Mouse (Mus musculus) kidney, postnatal 36 days (tissue): ENCODE measurements around the gene Mapk10.
A peak's percentile ranks its signal among the peaks of the same experiment; 100 is the strongest.

Experiments
- DNase-seq, 2 experiments: peaks; one replicate each; pipeline ENCODE4 v3.0.0; 2021 to 2022; ENCODE audit warnings: mixed read lengths in 2 of 2

The Mapk10 gene

GRCm38 (mm10) chr5:103211101-103211848, at the start of gene Mapk10:
Gene Mapk10 (minus strand): TSS chr5:103211334.
- peak; percentile 46 to 66 for DNase-seq

DNA sequence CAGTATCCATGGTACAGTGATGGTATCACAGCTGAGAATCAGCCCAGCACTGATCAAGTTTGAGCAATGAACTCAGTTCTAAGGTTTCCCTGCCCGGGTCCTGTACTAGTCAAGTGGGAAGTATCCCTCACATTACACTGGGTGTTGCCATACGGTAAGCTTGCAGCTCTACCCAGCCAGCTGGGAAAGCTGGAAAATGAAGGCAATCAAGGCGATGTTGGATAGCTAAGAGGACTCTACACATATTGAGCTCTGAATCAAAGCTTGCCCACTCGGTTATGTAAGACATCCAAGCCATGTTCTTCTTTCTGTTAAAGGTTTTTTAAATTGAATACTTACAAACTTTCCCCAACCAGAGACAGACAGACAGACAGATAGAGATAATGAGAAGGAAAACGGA, 45.0 kb upstream of the Mapk10 start:
- DNase-seq: no peak

DNA sequence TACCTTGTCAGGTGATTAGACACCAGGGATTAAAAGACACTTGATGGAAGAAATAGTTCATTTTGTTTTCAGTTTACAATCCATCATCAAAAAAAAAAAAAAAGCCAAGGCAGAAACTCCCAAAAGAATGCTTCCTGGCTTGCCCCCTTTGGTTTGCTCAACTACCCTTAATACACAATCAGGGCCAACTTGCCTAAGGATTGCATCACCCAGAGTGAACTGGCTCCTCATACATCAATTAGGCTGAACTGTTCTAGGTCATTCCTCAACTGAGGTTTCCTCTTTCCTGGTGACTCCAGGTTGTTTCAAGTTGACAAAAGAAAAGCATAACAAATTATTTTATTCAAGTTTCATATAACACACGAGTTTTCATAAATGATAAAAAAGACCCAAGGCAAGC, 31.3 kb upstream of the Mapk10 start:
- DNase-seq: no peak

DNA sequence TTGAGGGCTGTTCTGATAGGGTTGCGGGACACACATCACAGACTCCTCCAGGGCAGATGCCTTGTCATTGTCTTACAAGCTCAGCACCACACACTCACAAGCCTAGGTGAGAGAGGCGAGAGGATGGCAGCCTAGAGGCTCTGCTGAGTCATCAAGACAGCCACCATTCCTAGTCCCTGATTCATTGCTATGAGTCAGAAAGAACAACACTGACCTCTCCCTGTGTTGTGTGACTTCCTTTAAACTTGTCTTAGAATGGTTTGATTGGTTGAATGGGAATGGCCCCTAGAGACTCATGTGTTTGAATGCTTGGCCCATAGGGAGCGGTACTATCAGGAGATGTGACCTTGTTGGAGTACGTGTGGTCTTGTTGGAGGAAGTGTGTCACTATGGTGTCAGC, 20.7 kb upstream of the Mapk10 start:
- no peak for DNase-seq

DNA sequence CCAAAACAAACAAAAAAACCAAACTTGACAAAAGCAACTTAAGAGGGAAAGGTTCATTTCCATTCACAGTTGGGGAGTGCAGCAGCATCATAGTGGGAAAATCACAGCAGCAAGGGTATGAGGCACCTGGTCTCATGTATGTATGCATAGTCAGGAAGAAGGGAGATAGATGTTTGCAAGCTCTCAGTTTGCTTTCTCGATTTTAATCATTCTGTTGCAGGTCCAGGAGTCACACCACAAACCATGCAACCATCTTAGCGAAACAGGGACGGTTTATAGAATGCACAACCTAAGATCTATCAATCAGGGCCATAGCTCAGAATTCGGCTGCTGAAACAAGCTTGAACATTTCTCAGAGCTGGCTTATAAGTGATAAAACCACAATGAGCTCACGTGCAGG, 19.2 kb upstream of the Mapk10 start:
- no peak for DNase-seq

DNA sequence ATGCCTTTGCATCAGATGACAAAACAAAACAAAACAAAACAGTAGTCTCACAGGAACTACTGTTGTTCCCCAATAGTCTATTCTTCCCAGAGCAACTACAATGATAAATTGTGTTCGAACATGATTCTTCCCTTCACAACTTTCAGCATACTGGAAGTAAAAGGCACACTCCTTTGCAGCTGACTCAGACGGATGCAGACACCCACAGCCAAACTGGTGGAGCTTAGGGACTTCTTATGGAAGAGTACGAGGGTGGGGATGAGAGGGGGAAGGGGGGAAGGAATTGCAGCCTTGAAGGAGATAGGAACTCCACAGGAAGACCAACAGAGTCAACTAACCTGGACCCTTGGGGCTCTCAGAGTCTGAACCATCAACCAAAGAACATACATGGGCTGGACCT, 18.2 kb upstream of the Mapk10 start:
- no peak for DNase-seq

- no peak for DNase-seq
Observed at GRCm38 (mm10) chr5:103221997-103222396, 10.9 kb upstream of the Mapk10 start.

DNA sequence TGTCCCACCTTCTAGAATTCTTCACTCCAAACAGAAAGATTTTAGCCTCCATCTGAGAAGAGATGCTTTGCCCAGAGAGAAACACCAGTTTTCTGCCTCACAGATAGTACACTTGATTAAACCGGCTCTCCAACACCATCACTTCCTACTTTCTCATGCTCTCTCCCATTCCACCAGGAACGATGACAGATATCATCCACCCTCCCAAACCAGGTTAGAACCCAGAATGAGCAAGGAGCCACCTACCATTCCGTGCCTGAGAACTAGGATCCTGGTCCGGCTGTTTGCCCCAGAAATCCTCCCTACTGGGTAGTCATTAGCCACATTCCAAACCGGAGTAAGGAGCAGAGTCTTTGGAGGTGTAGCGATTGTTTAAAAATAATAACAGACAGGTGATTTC, 490 bp downstream of the Mapk10 start:
- no peak for DNase-seq

GRCm38 (mm10) chr5:103210018-103210417, 1.1 kb downstream of the Mapk10 start:
- peak; percentile 6 to 19 for DNase-seq

DNA sequence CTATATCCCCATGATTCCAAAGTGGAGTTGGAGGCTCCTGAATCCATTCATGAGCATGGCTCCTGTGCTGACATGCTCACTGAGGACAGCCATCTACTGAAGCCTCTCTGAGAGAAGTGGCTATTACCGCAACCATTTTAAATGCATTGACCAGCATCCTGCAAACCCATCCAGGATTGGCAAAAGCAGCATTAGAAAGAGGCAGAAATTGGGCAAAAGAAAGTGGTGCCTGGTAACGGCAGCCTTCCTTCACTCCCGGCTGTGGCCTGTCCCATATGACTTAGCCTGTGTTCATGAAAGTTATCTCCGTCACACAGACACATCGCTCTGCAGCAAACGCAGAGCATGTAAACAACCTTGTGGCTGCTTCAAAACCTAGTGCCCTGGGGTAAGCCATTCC, 1.6 kb downstream of the Mapk10 start:
- DNase-seq: no peak

- no peak for DNase-seq
Observed at GRCm38 (mm10) chr5:103208869-103209268, 2.3 kb downstream of the Mapk10 start.

- DNase-seq: no peak
Observed at GRCm38 (mm10) chr5:103208021-103208511, 3.1 kb downstream of the Mapk10 start.

DNA sequence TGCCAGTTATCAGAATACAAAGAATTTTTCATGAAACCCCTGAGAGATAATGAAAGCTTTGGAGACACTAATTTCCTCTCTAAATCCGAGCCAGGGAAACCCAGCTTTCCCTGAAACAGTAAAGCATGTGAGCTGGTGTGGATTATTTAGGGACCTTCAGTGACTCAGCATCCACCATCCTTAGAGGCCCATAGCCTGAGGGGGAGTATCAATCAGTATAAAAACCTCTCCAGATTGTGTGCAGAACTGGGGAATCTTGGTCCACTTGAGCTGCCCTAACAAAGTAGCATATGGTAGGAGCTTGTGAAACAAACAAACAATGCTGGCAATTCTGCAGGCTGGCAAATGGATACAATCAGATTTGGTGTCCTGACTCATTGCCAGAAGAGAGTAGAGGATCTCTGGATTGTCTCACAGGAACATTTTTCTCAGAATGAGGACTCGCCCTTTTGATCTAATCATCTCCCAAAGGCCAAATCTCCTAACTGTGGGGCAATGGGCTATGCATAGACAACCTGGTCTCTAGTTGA, 13.3 kb downstream of the Mapk10 start:
- DNase-seq: no peak

GRCm38 (mm10) chr5:103194549-103194948, 16.6 kb downstream of the Mapk10 start:
- DNase-seq: no peak

GRCm38 (mm10) chr5:103193700-103194099, 17.4 kb downstream of the Mapk10 start:
- peak in 1 of 2 experiments; percentile 4 for DNase-seq

DNA sequence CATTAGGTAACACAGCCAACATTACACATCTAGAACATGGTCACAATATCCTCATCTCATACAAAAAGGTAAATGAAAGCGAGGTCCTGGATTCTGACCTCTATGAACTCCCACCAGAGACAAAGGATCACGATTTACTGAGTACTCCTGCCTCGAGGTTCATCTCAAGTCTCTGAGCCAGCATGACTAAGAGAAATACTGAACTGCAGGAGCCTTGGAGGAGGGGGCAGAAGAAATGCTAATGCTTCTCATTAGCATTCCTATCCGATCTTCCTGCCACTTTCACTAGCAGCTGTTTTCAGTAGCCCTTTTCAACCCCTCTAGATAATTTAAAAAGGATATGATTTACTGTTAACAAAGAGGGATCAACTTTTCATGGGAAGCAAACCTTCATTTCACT, 19.6 kb downstream of the Mapk10 start:
- no peak for DNase-seq

DNA sequence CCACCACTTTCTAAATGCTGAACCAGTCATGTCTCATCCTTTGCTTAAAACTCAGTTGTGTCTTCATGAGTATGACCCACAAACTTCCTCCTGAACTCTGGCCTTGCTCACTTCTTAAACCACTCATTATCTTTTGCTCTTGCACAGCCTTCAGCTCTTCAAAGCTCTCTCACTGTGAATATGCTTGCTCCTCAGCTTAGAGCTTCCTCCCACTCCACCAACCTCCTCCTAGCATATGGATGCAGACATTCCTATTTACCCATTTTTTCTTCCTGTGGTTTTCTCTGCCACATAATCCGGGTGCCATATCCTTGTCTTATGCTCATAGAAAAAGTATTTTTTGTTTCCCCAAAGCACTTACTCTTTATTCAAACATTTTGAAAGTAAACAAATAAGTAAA, 26.9 kb downstream of the Mapk10 start:
- no peak for DNase-seq

DNA sequence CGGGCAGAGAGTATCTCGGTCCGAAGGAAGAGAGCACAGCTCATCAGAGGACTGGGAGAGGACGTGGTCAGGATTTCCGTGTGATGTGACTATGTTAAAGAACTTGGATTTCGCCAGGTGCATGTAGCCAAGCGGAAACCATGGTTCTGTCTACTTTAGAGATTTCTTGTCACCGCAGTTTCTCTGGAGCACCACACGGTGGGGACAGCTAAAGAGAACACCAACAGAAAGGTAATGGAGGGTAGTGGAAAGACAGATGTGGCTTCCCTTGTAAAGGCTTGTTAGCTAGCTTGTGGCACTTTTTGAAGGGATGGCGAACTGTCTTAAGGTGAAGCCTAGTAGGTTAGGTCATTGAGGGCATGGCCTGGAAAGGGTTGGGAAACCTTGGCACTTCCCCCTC, 29.5 kb downstream of the Mapk10 start:
- DNase-seq: no peak

GRCm38 (mm10) chr5:103177010-103177409, 34.1 kb downstream of the Mapk10 start:
- DNase-seq: no peak

GRCm38 (mm10) chr5:103175989-103176388, 35.1 kb downstream of the Mapk10 start:
- DNase-seq: no peak

GRCm38 (mm10) chr5:103174607-103175006, 36.5 kb downstream of the Mapk10 start:
- DNase-seq: no peak

DNA sequence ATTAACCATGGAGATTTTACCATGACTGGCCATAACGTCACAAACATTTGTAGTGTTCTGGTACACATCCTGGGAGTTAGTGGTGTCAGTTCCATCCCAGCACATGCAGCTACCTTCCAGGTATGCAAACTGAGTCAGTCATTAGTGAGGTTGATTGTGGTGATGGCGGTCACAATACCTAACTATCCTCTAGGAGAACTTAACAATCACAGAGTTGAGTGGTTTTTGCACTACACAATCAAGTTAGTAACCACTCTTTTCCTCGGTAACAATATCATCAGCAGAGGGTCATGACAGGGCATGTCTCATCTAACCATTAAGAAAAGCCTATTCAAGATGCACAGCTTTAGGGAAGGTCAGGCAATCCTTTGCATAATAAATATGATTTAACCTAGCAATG, 39.9 kb downstream of the Mapk10 start:
- no peak for DNase-seq

- DNase-seq: no peak
Observed at GRCm38 (mm10) chr5:103167371-103167770, 43.8 kb downstream of the Mapk10 start.

DNA sequence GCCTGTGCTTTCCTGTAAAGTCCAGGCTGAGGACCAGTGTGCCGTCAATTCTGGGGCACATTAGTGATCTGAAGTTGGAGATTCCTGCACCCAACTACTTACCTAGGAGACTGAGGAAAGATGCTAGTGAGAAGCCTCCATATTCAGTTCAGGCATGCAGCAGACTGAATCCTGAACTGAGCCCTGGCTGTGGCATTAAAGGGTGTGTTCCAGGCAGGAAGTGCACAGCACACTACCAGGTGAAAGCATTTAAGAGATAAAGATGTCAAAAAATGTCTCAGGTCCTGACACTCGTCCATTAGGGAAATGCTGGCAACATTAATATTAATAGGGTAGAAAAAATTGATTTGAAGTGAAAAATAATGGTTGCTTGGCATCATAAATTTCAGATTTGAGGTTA, 44.4 kb downstream of the Mapk10 start:
- DNase-seq: no peak

DNA sequence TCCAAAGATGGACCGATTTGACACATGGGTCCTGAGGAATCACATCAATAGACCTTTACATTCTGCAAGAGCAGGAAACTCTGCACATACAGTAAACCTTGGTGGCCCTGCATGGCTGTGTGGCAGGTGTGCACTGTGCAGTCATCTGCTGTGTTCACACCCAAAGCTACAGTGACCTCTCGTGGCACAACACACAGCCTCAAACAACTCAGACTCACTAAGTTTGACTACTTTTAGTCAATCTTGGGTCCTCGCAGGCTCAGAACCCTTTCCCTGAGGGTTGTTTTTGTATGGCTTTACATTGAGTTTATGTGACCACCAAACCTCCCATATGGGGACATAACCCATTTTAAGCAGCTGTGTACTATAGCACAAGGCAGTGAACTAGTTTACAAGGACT, 47.1 kb downstream of the Mapk10 start:
- no peak for DNase-seq
